Comparison of ENCODE assay signal across 9 mouse cellular contexts in the genomic region with DNA sequence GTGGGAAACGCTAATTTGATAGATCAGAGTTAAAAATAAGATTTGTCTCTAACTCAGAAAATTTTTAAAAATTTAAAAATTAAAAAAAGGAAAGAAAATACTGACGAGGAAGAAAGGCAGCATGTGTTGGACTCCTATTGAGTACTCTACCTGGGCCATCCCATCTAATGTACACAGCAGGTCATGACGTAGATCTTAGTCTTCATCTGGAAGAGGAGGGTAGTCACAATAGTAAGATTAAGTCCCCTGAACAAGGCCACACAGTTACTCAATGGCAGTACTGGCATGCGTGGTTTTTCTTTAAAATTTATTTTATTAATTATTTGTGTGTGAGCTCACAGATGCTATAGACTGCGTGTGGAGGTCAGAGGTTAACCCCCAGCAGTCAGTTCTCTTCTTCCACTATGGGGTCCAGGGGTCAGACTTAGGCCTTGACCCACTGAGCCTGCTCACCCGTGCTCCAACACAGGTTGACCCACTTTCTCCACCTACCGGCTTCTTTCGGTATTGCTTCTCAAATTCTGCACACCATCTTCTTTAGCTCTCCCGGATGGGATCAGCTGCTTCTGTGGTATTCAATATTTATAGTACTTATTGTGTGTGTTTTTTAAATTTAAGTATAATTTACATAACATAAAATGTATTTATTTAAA. TPM values are rescaled to one million over a fixed set of nuclear protein-coding genes. Genes with fewer than 3 reads are reported as not detected.
A peak's percentile ranks its signal among the peaks of the same experiment; 100 is the strongest.
DNase-seq lines count a peak whose midpoint lies in the region; ATAC-seq and TF ChIP-seq lines count a peak whose summit lies in the region.
"Had no signal": no experiment of that assay in that cellular context is flagged by ENCODE, and none has a peak within 500 bp of the region (broad histone marks: within the 10 kb centered on the region; RNA-seq: fewer than 3 reads in every experiment).

No protein-coding gene starts in this region.

- no peaks in the 10 kb centered on the region for H3K9me3 ChIP-seq in liver, postnatal 0 days (ENCODE audit: low read length)
- H3K9me3 ChIP-seq in neural tube, embryonic 14.5 days (ENCODE audit: control insufficient read depth, low read length) = no peaks in the 10 kb centered on the region
- H3K9me3 ChIP-seq: stomach, embryonic 15.5 days had no signal

- H3K9ac ChIP-seq in liver, postnatal 0 days (replicated peaks) = no peak overlapping the region
- H3K9ac ChIP-seq in neural tube, embryonic 14.5 days (replicated peaks; ENCODE audit: low read depth, low read length) = no peak overlapping the region
- H3K9ac ChIP-seq: stomach, embryonic 15.5 days had no signal

- no peak overlapping the region for H3K27ac ChIP-seq in liver, postnatal 0 days (ENCODE audit: low read depth)
- no peak overlapping the region for H3K27ac ChIP-seq in neural tube, embryonic 14.5 days (ENCODE audit: low read depth, low read length)
- H3K27ac ChIP-seq: stomach, embryonic 15.5 days had no signal

- ATAC-seq in liver, postnatal 0 days = peak; percentile 64
- ATAC-seq in neural tube, embryonic 14.5 days (ENCODE audit: low read depth) = peak; percentile 61; the same call in 1 of the 2 replicates

- H3K36me3 ChIP-seq in liver, postnatal 0 days (replicated peaks; ENCODE audit: insufficient read depth, low read length) = no peaks in the 10 kb centered on the region
- no peaks in the 10 kb centered on the region for H3K36me3 ChIP-seq in neural tube, embryonic 14.5 days (ENCODE audit: control insufficient read depth, insufficient read depth, low read length)
- H3K36me3 ChIP-seq: stomach, embryonic 15.5 days had no signal

- TF ChIP-seq EP300 in liver, postnatal 0 days (IDR thresholded peaks at IDR 0.05; ENCODE audit: low read depth) = no peak

- H3K4me2 ChIP-seq in liver, postnatal 0 days (ENCODE audit: low read depth, low read length) = no peak overlapping the region
- H3K4me2 ChIP-seq in neural tube, embryonic 14.5 days (ENCODE audit: low read depth, low read length) = no peak overlapping the region
- H3K4me2 ChIP-seq: stomach, embryonic 15.5 days had no signal

- peak; percentile 70 for DNase-seq in CD4-positive helper T cell, adult 2 months (ENCODE audit: low read depth, low spot score)
- DNase-seq in MEL-GATA-1-ER (ENCODE audit: extremely low read depth, low read depth) = peak; percentile 51
- peak; percentile 73 for DNase-seq in cerebellum, adult 9-10 months
- DNase-seq in frontal cortex, adult 2 months (ENCODE audit: extremely low spot score in 1 of 2, low spot score in 1 of 2) = peak; percentile 23 to 79
- DNase-seq in kidney, adult 9 months = peak; percentile 86
- peak; percentile 72 for DNase-seq in liver, postnatal 0 days
- DNase-seq in thymus, postnatal 25 days = peak; percentile 72

- no peaks in the 10 kb centered on the region for H3K4me1 ChIP-seq in liver, postnatal 0 days (ENCODE audit: insufficient read depth)
- H3K4me1 ChIP-seq in neural tube, embryonic 14.5 days (ENCODE audit: control insufficient read depth, insufficient read depth, low read length) = no peaks in the 10 kb centered on the region
- H3K4me1 ChIP-seq: stomach, embryonic 15.5 days had no signal

- TF ChIP-seq CTCF in liver, postnatal 0 days (IDR thresholded peaks at IDR 0.05; ENCODE audit: low read depth) = peak; percentile 77

- H3K27me3 ChIP-seq in liver, postnatal 0 days (ENCODE audit: insufficient read depth, low read length) = no peaks in the 10 kb centered on the region
- H3K27me3 ChIP-seq in neural tube, embryonic 14.5 days (ENCODE audit: control insufficient read depth, insufficient read depth, low read length) = no peaks in the 10 kb centered on the region
- H3K27me3 ChIP-seq: stomach, embryonic 15.5 days had no signal

- H3K4me3 ChIP-seq in liver, postnatal 0 days (ENCODE audit: low read depth, low read length) = no peak overlapping the region
- no peak overlapping the region for H3K4me3 ChIP-seq in neural tube, embryonic 14.5 days (ENCODE audit: low read depth, low read length)
- H3K4me3 ChIP-seq: stomach, embryonic 15.5 days had no signal

- 37% methylated on average over 9 of the region's 9 CpGs for WGBS in liver, postnatal 0 days (ENCODE audit: insufficient replicate concordance)
- WGBS in neural tube, embryonic 14.5 days = 45% methylated on average over 9 of the region's 9 CpGs

RNA-seq across cellular contexts. Expression of a gene that starts 6.0 kb away (rescaled TPM):
- 22.5 and 23.5 TPM in 2 replicates for polyA plus RNA-seq in frontal cortex, adult 2 months (2012; rRNA removed)
- polyA plus RNA-seq in liver, postnatal 0 days (2015; fragmentation: Nextera tagmentation; extraction: Ambion mirVana) = 1.4 TPM in 2 replicates
- 11.0 and 13.5 TPM in 2 replicates for polyA plus RNA-seq in neural tube, embryonic 14.5 days (2014; fragmentation: Nextera tagmentation; extraction: Ambion mirVana)

RNA-seq across cellular contexts. Expression of a gene that starts 20.3 kb away (rescaled TPM):
- polyA plus RNA-seq in frontal cortex, adult 2 months (2012; rRNA removed) = 38.2 and 39.1 TPM in 2 replicates
- polyA plus RNA-seq in liver, postnatal 0 days (2015; fragmentation: Nextera tagmentation; extraction: Ambion mirVana) = 3.8 TPM in 2 replicates
- 30.2 and 42.7 TPM in 2 replicates for polyA plus RNA-seq in neural tube, embryonic 14.5 days (2014; fragmentation: Nextera tagmentation; extraction: Ambion mirVana)
